Comparison of ENCODE assay signal across 10 mouse cellular contexts in genomic region chr19:24456591-24457231, GRCm38 (mm10). TPM values are rescaled to one million over a fixed set of nuclear protein-coding genes. Genes with fewer than 3 reads are reported as not detected.
DNase-seq lines count a peak whose midpoint lies in the region; ATAC-seq lines count a peak whose summit lies in the region.
"Had no signal": no experiment of that assay in that cellular context is flagged by ENCODE, and none has a peak within 500 bp of the region (broad histone marks: within the 10 kb centered on the region; RNA-seq: fewer than 3 reads in every experiment).

No protein-coding gene starts in this region.

- H3K27ac ChIP-seq in neural tube, embryonic 15.5 days (replicated peaks) = no peak overlapping the region
- peak overlapping the region; percentile 61 for H3K27ac ChIP-seq in heart, embryonic 15.5 days
- no peak overlapping the region for H3K27ac ChIP-seq in limb, embryonic 10.5 days
- H3K27ac ChIP-seq: hindbrain, embryonic 13.5 days; liver, embryonic 15.5 days had no signal

- no peaks in the 10 kb centered on the region for H3K36me3 ChIP-seq in neural tube, embryonic 15.5 days
- no peaks in the 10 kb centered on the region for H3K36me3 ChIP-seq in heart, embryonic 15.5 days
- no peaks in the 10 kb centered on the region for H3K36me3 ChIP-seq in limb, embryonic 10.5 days
- H3K36me3 ChIP-seq: hindbrain, embryonic 13.5 days; liver, embryonic 15.5 days had no signal

- H3K9me3 ChIP-seq in neural tube, embryonic 15.5 days (replicated peaks) = no peaks in the 10 kb centered on the region
- H3K9me3 ChIP-seq in heart, embryonic 15.5 days (replicated peaks) = no peaks in the 10 kb centered on the region
- H3K9me3 ChIP-seq in limb, embryonic 10.5 days (replicated peaks) = no peaks in the 10 kb centered on the region
- H3K9me3 ChIP-seq: hindbrain, embryonic 13.5 days; liver, embryonic 15.5 days had no signal

- 82% methylated on average over 6 of the region's 6 CpGs for WGBS in neural tube, embryonic 15.5 days
- 74% methylated on average over 6 of the region's 6 CpGs for WGBS in heart, embryonic 15.5 days
- 89% methylated on average over 6 of the region's 6 CpGs for WGBS in limb, embryonic 10.5 days

- no peak overlapping the region for H3K9ac ChIP-seq in neural tube, embryonic 15.5 days (replicated peaks)
- H3K9ac ChIP-seq in heart, embryonic 15.5 days = no peak overlapping the region
- H3K9ac ChIP-seq: hindbrain, embryonic 13.5 days; liver, embryonic 15.5 days had no signal

- peak; percentile 64 for ATAC-seq in neural tube, embryonic 15.5 days (ENCODE audit: low FRiP score)
- peak; percentile 47; the same call in 1 of the 2 replicates for ATAC-seq in heart, embryonic 15.5 days (replicated peaks; ENCODE audit: insufficient number of reproducible peaks, insufficient read depth, low FRiP score, low read depth)

- DNase-seq in neural tube, embryonic 10.5 days (ENCODE audit: extremely low spot score, low spot score) = no peak
- DNase-seq in left cerebral cortex, postnatal 25 days (ENCODE audit: low spot score in 2 of 2) = peak; percentile 36 to 71
- peak; percentile 62 for DNase-seq in telencephalon, adult 2 months (ENCODE audit: low read depth, low spot score)
- no peak for DNase-seq in limb, embryonic 10.5 days (ENCODE audit: low spot score)
- DNase-seq in gastrocnemius, adult 18-20 months (ENCODE audit: low spot score) = no peak
- no peak for DNase-seq in kidney, adult 18-20 months

- intact Hi-C loops in left cerebral cortex, postnatal 25 days (cut with DNase I) = no loop called here

- H3K4me2 ChIP-seq in neural tube, embryonic 15.5 days = no peak overlapping the region
- no peak overlapping the region for H3K4me2 ChIP-seq in heart, embryonic 15.5 days
- H3K4me2 ChIP-seq: hindbrain, embryonic 13.5 days; liver, embryonic 15.5 days had no signal

- H3K4me1 ChIP-seq in neural tube, embryonic 15.5 days = peaks cover 16% of the 10 kb centered on the region
- H3K4me1 ChIP-seq in heart, embryonic 15.5 days (replicated peaks) = peaks cover 29% of the 10 kb centered on the region
- peaks cover 8% of the 10 kb centered on the region for H3K4me1 ChIP-seq in limb, embryonic 10.5 days

- H3K27me3 ChIP-seq in neural tube, embryonic 15.5 days (replicated peaks) = no peaks in the 10 kb centered on the region
- H3K27me3 ChIP-seq in heart, embryonic 15.5 days = no peaks in the 10 kb centered on the region
- H3K27me3 ChIP-seq in limb, embryonic 10.5 days (ENCODE audit: low read depth, poor library complexity, severe bottlenecking) = no peaks in the 10 kb centered on the region
- H3K27me3 ChIP-seq: hindbrain, embryonic 13.5 days; liver, embryonic 15.5 days had no signal

- H3K4me3 ChIP-seq in neural tube, embryonic 15.5 days (replicated peaks) = no peak overlapping the region
- H3K4me3 ChIP-seq in heart, embryonic 15.5 days = no peak overlapping the region
- H3K4me3 ChIP-seq in limb, embryonic 10.5 days = no peak overlapping the region
- H3K4me3 ChIP-seq: hindbrain, embryonic 13.5 days; liver, embryonic 15.5 days had no signal

RNA-seq across cellular contexts. Expression of gene Fam122a, which starts 20.4 kb away (rescaled TPM):
- polyA plus RNA-seq in neural tube, embryonic 15.5 days (2015; fragmentation: Nextera tagmentation; extraction: Ambion mirVana) = 52.0 and 55.4 TPM in 2 replicates
- 43.2 and 45.5 TPM in 2 replicates for polyA plus RNA-seq in heart, embryonic 15.5 days (2015; fragmentation: Nextera tagmentation; extraction: Ambion mirVana)
- total RNA-seq in left cerebral cortex, postnatal 25 days (2021) = 10 to 100 TPM; 28.2 to 30.9 TPM
- 39.3 and 44.3 TPM in 2 replicates for polyA plus RNA-seq in limb, embryonic 10.5 days (2016; fragmentation: Nextera tagmentation; extraction: Ambion mirVana)
- 10 to 100 TPM; 23.4 to 25.1 TPM for total RNA-seq in gastrocnemius, adult 18-20 months (2021)

Comparison
In these comparisons a context has a peak if more than half of its experiments do, and no peak if none do; other contexts are left out.
1. DNase-seq: peak in left cerebral cortex, postnatal 25 days (2 of 2) and telencephalon, adult 2 months (single experiment); none in neural tube, embryonic 10.5 days (single experiment), limb, embryonic 10.5 days (single experiment), gastrocnemius, adult 18-20 months (single experiment) and kidney, adult 18-20 months (single experiment).